Mouse (Mus musculus) liver, embryonic 12.5 days (tissue): ENCODE measurements at regions not wholly inside any gene's neighbourhood (a gene's known extent, or its start where the extent isn't known, plus 50 kb on each side); places are given as distances from the start of the nearest gene placed in this dataset.

ENCODE experiments used
- ATAC-seq: fragments of 200-750 bp; cut with Nextera tagmentation; 2 replicates; pipeline ENCODE4 v1.8.0; 2017; ENCODE audit warnings: moderate number of reproducible peaks, mild to moderate bottlenecking, moderate library complexity
- H3K27ac ChIP-seq: fragments of 300-500 bp; sonication (generic); 2 replicates; pipeline ENCODE4 v1.5.1; 2016; ENCODE audit warnings: mild to moderate bottlenecking
- H3K27me3 ChIP-seq: fragments of 300-500 bp; sonication (generic); replicated peaks from 2 replicates; pipeline ENCODE4 v1.6.1; 2016; ENCODE audit warnings: mild to moderate bottlenecking, moderate library complexity
- H3K36me3 ChIP-seq: fragments of 300-500 bp; sonication (generic); 2 replicates; pipeline ENCODE4 v1.6.1; 2016; ENCODE audit warnings: mild to moderate bottlenecking, moderate library complexity
- H3K4me1 ChIP-seq: fragments of 300-500 bp; sonication (generic); 2 replicates; pipeline ENCODE4 v1.6.1; 2016
- H3K4me2 ChIP-seq: fragments of 300-500 bp; sonication (generic); 2 replicates; pipeline ENCODE4 v1.6.1; 2016; ENCODE audit warnings: mild to moderate bottlenecking, moderate library complexity
- H3K4me3 ChIP-seq: fragments of 300-500 bp; sonication (generic); 2 replicates; pipeline ENCODE4 v1.5.1; 2016; ENCODE audit warnings: mild to moderate bottlenecking, moderate library complexity
- H3K9ac ChIP-seq: fragments of 300-500 bp; sonication (generic); 2 replicates; pipeline ENCODE4 v1.6.1; 2016; ENCODE audit warnings: mild to moderate bottlenecking, moderate library complexity
- H3K9me3 ChIP-seq: fragments of 300-500 bp; sonication (generic); replicated peaks from 2 replicates; pipeline ENCODE4 v1.6.1; 2016; ENCODE audit warnings: mild to moderate bottlenecking, moderate library complexity
- WGBS: fragments of 180-500 bp; shearing (Covaris S2); methylation state at CpG from one replicate; pipeline ENCODE4 v1.1.7; 2016; ENCODE audit not compliant: insufficient replicate concordance; 5-methylcytosine and 5-hydroxymethylcytosine counted together

DNA sequence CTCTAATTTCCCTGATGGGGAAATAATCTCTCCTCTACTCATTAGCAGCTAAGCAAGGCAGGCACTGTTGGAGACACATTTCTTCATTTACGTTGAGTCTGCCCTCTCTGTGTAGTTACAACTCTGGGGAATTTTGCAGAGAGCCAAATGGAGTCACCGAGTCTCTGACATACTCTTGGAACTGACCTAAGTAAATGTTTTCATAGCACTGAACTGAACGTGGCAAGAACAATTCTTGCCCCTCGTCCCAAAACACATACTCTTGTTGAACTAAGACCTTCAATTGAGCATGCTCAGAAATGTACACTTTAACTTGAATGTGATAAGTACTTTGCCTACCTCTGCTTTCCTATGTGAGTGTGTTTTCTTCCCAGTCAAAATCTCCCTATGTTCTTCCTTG lies 114.5 kb downstream of the Dusp6 start:
- H3K4me2 ChIP-seq: no peak overlapping the region
- ATAC-seq: no peak
- H3K36me3 ChIP-seq: no peaks in the 10 kb centered on the region
- no peak overlapping the region for H3K9ac ChIP-seq
- H3K27me3 ChIP-seq: no peaks in the 10 kb centered on the region
- no peak overlapping the region for H3K4me3 ChIP-seq
- no peaks in the 10 kb centered on the region for H3K9me3 ChIP-seq
- no peak overlapping the region for H3K27ac ChIP-seq
- 62% methylated on average over 4 of the region's 4 CpGs for WGBS
- no peaks in the 10 kb centered on the region for H3K4me1 ChIP-seq

DNA sequence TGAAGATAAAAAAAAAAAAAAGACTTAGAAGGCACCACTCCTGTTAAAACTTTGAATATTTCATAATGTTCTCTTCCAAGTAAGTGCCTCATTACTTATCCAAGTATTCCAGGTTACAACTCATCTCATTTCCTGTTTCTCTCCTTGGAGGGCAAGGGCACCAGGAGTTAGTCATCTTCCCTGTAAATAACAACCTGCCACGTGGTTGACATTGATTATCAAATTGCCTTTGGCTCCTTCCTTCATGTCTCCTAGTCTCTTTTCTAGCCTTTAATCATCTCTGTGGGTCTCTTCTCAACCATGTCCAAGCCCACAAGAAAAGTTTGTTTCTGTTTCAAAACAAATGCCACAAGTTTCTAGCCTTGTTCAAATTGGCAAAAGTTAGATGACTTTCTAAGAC lies 116.1 kb downstream of the Dusp6 start:
- H3K36me3 ChIP-seq: no peaks in the 10 kb centered on the region
- H3K4me1 ChIP-seq: no peaks in the 10 kb centered on the region
- no peak overlapping the region for H3K4me3 ChIP-seq
- ATAC-seq: no peak
- H3K27me3 ChIP-seq: no peaks in the 10 kb centered on the region
- H3K9ac ChIP-seq: no peak overlapping the region
- no peaks in the 10 kb centered on the region for H3K9me3 ChIP-seq
- WGBS: 22% methylated on average over 1 of the region's 1 CpGs
- no peak overlapping the region for H3K27ac ChIP-seq
- no peak overlapping the region for H3K4me2 ChIP-seq

DNA sequence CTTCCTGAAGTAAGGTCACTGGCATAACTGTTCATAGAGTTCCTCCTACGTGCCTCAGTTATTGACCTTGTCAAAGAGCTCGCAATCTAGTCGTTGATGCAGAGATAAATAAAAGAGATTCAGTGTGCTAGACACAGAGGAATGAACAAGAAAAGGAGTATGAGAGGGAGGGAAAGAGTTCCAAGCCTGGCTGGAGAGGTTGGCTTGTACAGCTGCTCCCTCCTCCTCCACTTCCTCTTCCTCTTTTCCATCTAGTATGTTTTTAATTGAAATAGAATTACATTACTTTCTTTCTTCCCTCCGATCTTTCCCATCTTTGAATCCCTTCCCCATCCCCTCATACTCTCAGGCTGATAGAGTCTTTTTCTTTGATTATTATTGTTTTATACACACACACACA lies 117.1 kb downstream of the Dusp6 start:
- no peaks in the 10 kb centered on the region for H3K9me3 ChIP-seq
- no peaks in the 10 kb centered on the region for H3K27me3 ChIP-seq
- no peak for ATAC-seq
- no peak overlapping the region for H3K9ac ChIP-seq
- no peaks in the 10 kb centered on the region for H3K4me1 ChIP-seq
- no peaks in the 10 kb centered on the region for H3K36me3 ChIP-seq
- H3K4me2 ChIP-seq: no peak overlapping the region
- no peak overlapping the region for H3K27ac ChIP-seq
- no peak overlapping the region for H3K4me3 ChIP-seq
- WGBS: 58% methylated on average over 4 of the region's 4 CpGs

DNA sequence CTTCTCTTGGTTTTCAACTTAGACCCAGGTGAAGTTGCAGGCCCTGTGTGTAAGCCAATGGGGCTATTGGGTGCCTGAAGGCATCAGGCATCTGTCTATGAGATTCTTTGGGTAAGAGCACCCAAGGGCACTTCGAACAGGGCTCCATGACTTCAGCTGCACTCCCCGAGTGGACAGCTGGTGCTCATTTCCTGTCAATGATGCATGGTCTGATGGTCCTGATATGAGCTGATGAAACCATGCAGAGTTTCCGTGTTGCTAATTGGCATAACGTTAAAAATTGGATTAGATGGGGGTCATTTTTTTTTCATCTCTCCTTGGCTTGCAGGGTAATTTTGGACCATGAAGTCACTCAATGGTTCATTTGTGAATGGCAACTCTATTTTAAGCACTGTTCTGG lies 120.0 kb downstream of the Dusp6 start:
- H3K4me1 ChIP-seq: no peaks in the 10 kb centered on the region
- 22% methylated on average over 4 of the region's 4 CpGs for WGBS
- ATAC-seq: no peak
- H3K4me2 ChIP-seq: no peak overlapping the region
- H3K9me3 ChIP-seq: no peaks in the 10 kb centered on the region
- H3K9ac ChIP-seq: no peak overlapping the region
- H3K36me3 ChIP-seq: no peaks in the 10 kb centered on the region
- H3K4me3 ChIP-seq: no peak overlapping the region
- H3K27me3 ChIP-seq: no peaks in the 10 kb centered on the region
- H3K27ac ChIP-seq: no peak overlapping the region

DNA sequence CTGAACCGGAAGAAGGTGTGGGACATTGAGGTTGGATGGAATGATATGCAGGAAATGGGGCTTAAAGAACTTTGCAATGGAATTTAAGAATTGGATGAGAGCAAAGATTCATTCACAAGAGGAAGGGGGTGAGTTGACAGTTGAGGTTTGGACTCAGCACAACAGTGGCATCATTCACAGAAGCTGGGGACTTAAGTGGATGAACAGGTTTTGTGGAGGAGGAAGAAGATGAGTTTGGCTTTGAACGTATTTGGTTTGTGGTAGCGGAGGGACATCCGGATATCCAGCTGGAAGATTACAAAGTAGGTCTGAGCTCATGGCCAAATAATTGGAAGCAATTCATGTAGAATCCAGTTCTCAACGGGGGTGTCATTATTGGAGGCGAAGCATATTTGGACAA lies 121.3 kb downstream of the Dusp6 start:
- no peak overlapping the region for H3K27ac ChIP-seq
- no peak overlapping the region for H3K4me3 ChIP-seq
- H3K9me3 ChIP-seq: no peaks in the 10 kb centered on the region
- ATAC-seq: no peak
- no peaks in the 10 kb centered on the region for H3K27me3 ChIP-seq
- no peak overlapping the region for H3K4me2 ChIP-seq
- no peaks in the 10 kb centered on the region for H3K36me3 ChIP-seq
- no peak overlapping the region for H3K9ac ChIP-seq
- WGBS: 65% methylated on average over 6 of the region's 6 CpGs
- H3K4me1 ChIP-seq: no peaks in the 10 kb centered on the region

DNA sequence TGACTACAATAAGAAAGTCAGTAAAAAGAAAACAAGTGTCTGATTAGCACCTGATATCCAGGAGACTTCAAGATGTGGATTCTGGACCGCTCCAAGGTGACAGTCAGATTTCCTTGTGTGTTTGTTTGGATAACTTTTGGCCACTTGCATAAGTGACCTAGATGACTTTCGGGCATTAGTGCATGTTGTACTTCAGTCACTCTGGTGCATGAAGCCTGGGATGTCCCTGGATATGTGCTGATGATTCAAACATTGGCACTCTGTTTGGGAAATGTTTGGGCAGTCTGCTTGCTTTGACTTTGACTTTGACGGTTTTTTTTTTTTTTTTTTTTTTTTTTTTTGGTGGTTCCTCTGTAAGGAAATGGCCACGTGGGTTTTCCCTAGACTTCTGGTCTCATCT lies 121.8 kb downstream of the Dusp6 start:
- WGBS: 38% methylated on average over 4 of the region's 4 CpGs
- Histone ChIP-seq H3K4me1 (no peaks in the 10 kb centered on the region), H3K27ac (no peak overlapping the region), H3K9me3 (no peaks in the 10 kb centered on the region), H3K4me2 (no peak overlapping the region), H3K36me3 (no peaks in the 10 kb centered on the region), H3K9ac (no peak overlapping the region), H3K4me3 (no peak overlapping the region), H3K27me3 (no peaks in the 10 kb centered on the region)
- no peak for ATAC-seq

DNA sequence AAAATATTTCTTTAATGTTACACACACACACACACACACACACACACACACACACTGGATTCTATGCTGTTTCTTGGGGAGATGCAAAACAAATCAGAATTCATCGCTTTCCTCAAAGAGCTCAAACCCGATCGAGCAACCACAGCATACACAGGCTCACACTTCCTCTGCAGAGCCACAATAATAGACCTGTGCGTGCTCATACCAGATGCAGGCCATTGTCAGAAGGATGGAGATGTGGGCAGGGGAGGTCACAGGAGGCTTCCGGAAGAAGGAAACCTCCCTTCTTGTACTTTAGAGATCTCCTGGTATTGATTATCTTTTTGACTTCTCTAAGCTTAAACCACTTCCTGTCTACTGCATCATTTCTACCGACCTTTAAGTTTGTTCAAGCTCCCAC lies 122.8 kb downstream of the Dusp6 start:
- Histone ChIP-seq H3K4me3 (no peak overlapping the region), H3K36me3 (no peaks in the 10 kb centered on the region), H3K27me3 (no peaks in the 10 kb centered on the region), H3K9me3 (no peaks in the 10 kb centered on the region), H3K27ac (no peak overlapping the region), H3K4me2 (no peak overlapping the region), H3K4me1 (no peaks in the 10 kb centered on the region), H3K9ac (no peak overlapping the region)
- ATAC-seq: no peak
- 25% methylated on average over 6 of the region's 6 CpGs for WGBS

DNA sequence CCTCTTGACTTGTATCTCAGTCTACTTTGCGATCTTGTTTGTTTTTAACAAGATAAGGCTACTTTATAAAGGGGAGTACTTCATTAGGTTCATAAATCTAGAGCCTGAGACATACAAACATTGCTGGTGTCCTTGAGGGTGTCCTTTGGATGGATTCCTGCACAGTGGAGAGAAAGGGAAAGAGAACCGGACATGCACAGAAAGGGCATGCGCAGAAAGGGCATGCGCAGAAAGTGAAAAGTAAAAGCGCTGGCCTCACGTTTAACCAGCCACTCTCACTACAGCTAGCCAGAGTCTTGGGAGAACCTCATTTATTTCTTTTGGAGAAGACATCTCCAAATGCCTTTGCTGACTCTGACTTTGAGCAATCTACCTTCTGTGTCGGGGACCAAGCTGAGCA lies 125.5 kb downstream of the Dusp6 start:
- WGBS: 80% methylated on average over 7 of the region's 7 CpGs
- Histone ChIP-seq H3K9ac (no peak overlapping the region), H3K36me3 (no peaks in the 10 kb centered on the region), H3K27me3 (no peaks in the 10 kb centered on the region), H3K9me3 (no peaks in the 10 kb centered on the region), H3K4me2 (no peak overlapping the region), H3K27ac (no peak overlapping the region), H3K4me3 (no peak overlapping the region), H3K4me1 (no peaks in the 10 kb centered on the region)
- ATAC-seq: no peak

DNA sequence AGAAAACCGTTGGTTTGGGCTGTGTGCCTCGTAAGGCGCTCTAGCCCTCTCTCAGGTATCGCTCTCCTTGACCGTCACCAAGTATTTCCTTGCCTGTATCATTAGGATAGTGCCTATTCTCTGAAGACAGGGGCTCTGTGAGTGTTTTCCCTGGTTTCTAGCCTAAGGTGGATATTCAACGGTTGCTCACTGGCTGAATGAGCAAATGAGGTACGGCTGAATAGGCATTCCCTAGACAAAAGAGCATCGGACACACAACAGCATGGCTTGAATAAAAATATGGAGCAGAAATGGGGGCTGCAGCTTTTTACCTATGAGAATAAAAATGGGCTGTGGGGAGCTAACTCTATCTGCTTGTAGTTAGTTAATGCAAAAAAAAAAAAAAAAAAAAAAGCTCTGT lies 126.0 kb downstream of the Dusp6 start:
- Histone ChIP-seq H3K4me2 (no peak overlapping the region), H3K27ac (no peak overlapping the region), H3K27me3 (no peaks in the 10 kb centered on the region), H3K4me1 (no peaks in the 10 kb centered on the region), H3K36me3 (no peaks in the 10 kb centered on the region), H3K4me3 (no peak overlapping the region), H3K9ac (no peak overlapping the region), H3K9me3 (no peaks in the 10 kb centered on the region)
- ATAC-seq: no peak
- 81% methylated on average over 8 of the region's 8 CpGs for WGBS

DNA sequence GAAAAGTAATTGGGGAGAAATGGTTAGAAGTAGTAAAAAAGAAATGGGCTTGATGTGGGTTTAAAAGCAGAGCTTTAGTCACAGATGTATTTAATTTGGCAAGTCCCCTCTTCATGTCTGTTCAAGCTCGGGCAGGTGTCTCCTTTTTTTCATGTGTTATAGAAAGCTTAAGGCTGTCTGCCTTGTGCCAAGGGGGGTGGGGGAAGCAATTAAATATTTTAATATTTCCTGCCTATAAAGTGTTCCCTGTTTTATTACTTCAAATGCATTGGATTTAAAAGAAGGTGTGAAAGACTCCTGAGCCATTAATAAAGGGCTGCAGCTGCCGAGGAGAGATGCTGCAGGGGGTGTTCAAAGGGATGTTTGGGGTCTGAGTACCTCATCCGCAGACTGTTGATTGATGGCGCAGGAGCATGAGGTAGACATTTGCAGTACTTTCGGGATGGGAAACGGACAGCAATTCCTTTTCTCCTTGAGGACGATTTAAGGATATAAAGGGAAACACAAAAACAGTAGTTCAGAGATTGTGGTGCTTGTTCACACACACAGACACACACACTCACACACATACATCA lies 127.7 kb downstream of the Dusp6 start:
- Histone ChIP-seq H3K36me3 (no peaks in the 10 kb centered on the region), H3K4me1 (no peaks in the 10 kb centered on the region), H3K4me3 (no peak overlapping the region), H3K4me2 (no peak overlapping the region), H3K9me3 (no peaks in the 10 kb centered on the region), H3K27me3 (no peaks in the 10 kb centered on the region), H3K27ac (no peak overlapping the region), H3K9ac (no peak overlapping the region)
- no peak for ATAC-seq
- 67% methylated on average over 7 of the region's 7 CpGs for WGBS

DNA sequence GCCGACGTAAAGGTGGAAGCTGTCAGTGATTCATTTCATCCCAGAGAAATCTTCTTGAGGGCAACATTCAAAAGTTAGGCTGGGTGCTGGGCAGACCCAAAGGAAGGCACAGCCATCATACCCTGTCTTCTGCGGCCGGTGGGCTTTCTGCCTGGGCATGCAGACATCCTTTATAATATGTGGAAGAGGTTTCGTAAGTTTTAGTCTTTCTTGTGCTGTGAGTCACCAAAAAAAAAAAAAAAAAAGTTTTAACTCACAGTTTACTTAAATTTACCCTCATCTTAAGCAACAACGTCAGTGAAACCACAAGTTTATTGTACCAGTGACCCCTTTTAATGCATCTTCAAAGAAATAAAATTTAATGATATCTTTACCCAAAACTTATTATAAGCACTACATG lies 128.7 kb downstream of the Dusp6 start:
- no peak overlapping the region for H3K9ac ChIP-seq
- no peak for ATAC-seq
- H3K4me3 ChIP-seq: no peak overlapping the region
- no peak overlapping the region for H3K27ac ChIP-seq
- no peaks in the 10 kb centered on the region for H3K9me3 ChIP-seq
- H3K4me2 ChIP-seq: no peak overlapping the region
- no peaks in the 10 kb centered on the region for H3K27me3 ChIP-seq
- no peaks in the 10 kb centered on the region for H3K4me1 ChIP-seq
- 80% methylated on average over 6 of the region's 6 CpGs for WGBS
- H3K36me3 ChIP-seq: no peaks in the 10 kb centered on the region

DNA sequence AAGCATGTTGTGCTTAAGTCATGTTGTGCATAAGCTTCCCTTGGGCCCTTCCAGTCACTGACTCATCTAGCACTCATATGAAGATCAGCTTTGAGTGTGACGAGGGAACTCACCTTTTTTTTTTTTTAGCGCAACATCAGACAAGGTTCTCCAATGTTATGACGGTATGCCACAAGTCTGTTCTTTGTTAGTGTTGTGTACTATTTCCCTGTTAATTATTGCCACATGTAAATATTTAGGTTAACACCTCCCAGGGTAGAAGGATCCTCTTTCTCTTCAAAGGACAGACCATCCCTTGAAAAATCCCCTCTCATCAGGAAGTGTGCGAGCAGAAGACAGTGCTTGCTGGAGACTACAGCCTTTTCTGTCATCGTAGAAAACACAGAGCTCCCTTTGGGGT lies 129.9 kb downstream of the Dusp6 start:
- Histone ChIP-seq H3K9ac (no peak overlapping the region), H3K27ac (no peak overlapping the region), H3K4me2 (no peak overlapping the region), H3K4me3 (no peak overlapping the region), H3K27me3 (no peaks in the 10 kb centered on the region), H3K36me3 (no peaks in the 10 kb centered on the region), H3K4me1 (no peaks in the 10 kb centered on the region), H3K9me3 (no peaks in the 10 kb centered on the region)
- 54% methylated on average over 5 of the region's 5 CpGs for WGBS
- no peak for ATAC-seq

DNA sequence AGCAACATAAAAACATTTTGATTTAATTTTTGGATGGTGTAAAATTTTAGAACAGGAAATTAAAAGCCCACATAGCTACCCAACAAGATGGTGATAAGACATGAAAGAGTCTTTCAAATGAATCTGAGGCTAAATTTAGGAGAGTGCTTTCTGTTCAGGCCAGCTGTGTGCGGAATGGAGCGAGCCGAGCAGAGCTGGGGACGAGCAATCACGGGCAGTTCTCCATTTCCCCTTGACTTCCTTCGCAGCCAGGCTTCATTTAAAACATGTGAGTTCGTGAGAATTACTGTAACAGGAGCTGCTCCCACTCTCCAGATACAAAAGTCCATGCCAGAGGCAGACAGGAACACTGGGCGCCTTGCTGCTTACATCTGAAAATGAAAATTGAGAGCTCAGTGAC lies 130.5 kb downstream of the Dusp6 start:
- WGBS: 28% methylated on average over 8 of the region's 8 CpGs
- ATAC-seq: no peak
- H3K9ac ChIP-seq: no peak overlapping the region
- H3K9me3 ChIP-seq: no peaks in the 10 kb centered on the region
- H3K27me3 ChIP-seq: no peaks in the 10 kb centered on the region
- no peak overlapping the region for H3K4me2 ChIP-seq
- H3K36me3 ChIP-seq: no peaks in the 10 kb centered on the region
- no peak overlapping the region for H3K27ac ChIP-seq
- no peak overlapping the region for H3K4me3 ChIP-seq
- no peaks in the 10 kb centered on the region for H3K4me1 ChIP-seq
